Mouse (Mus musculus) monocyte, adult 5-6 weeks (primary cell): Measurements from ENCODE around the gene Clec10a. TPM values are rescaled to one million over a fixed set of nuclear protein-coding genes. Genes with fewer than 3 reads are reported as not detected.

Experiments used
- ATAC-seq: fragments of 153-309, 156-312 bp; replicated peaks from 2 replicates; pipeline ENCODE4 v1.8.0; 2017; ENCODE audit warnings: mild to moderate bottlenecking; ENCODE audit not compliant: low TSS enrichment, insufficient number of reproducible peaks, severe bottlenecking, poor library complexity, low FRiP score
- total RNA-seq: library from RNA; stranded (forward); fragments of 200-1000, 200-491, 200-594 nt; gene quantifications from 3 replicates; pipeline ENCODE4 v1.2.3, GENCODE M21; 2017

Clec10a gene
- total RNA-seq, 1 experiment from 2014 or later = 21.7 TPM

GRCm38 (mm10) chr11:70178311-70178710 lies 22.3 kb downstream of the Clec10a start:
- no peak for ATAC-seq

DNA sequence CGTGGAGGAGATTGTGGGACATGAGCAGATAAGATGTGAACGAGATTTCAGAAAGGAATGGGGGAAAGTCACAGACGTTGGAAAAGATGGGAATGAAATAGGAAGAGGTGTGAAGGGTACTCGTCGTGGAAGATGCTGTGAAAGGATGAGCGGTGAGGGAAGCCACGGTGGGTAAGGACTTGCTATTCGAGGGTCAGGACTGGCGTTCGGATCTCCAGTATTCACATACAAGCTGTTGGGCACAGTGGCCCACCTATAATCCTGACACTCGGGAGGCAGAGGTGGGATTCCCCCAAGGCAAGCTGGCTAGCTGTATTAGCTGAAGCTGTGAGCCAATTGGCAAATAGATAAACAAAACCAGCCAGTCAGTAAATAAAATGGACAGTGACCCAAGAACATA lies 22.8 kb downstream of the Clec10a start:
- ATAC-seq = no peak

DNA sequence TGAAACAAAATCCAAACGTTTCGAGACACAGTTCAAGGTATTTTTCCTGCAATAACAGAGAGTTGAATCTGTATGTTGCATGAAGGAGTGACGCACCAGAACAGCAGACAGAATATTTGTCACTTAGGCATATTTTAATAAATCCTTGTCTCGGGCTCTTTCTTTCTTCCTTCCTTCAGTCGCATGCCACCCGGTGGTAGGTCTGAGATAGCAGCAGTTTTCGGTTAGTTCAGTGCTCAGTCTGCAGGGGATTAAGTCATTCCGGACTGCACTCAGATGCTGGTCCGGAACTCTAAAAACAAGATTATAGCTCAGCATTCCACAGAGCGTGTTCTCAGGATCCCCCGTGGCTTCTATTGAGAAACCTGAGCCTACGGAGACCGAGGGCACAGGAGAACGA lies 23.4 kb downstream of the Clec10a start:
- ATAC-seq = no peak

- no peak for ATAC-seq
These were observed 24.5 kb downstream of the Clec10a start for GRCm38 (mm10) chr11:70180496-70180895.

DNA sequence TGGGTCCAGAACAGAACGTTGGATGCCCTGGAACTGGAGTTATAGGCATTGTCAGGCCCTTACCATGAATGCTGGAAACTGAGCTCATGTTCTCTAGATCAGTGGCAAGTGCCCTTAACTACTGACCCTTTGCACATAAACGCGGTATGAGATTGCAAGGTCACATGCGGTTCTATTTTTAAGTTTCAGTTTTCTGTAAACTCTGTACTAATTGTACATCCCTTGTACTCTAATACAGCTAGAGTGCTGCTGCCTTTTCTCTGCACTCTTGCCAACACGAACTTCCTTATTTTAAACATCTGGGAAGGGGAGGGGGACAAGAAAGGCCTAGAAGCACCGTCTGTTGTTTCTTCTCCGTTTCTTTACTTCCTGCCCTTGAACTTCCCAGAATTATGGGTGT lies 29.1 kb downstream of the Clec10a start:
- ATAC-seq = no peak

DNA sequence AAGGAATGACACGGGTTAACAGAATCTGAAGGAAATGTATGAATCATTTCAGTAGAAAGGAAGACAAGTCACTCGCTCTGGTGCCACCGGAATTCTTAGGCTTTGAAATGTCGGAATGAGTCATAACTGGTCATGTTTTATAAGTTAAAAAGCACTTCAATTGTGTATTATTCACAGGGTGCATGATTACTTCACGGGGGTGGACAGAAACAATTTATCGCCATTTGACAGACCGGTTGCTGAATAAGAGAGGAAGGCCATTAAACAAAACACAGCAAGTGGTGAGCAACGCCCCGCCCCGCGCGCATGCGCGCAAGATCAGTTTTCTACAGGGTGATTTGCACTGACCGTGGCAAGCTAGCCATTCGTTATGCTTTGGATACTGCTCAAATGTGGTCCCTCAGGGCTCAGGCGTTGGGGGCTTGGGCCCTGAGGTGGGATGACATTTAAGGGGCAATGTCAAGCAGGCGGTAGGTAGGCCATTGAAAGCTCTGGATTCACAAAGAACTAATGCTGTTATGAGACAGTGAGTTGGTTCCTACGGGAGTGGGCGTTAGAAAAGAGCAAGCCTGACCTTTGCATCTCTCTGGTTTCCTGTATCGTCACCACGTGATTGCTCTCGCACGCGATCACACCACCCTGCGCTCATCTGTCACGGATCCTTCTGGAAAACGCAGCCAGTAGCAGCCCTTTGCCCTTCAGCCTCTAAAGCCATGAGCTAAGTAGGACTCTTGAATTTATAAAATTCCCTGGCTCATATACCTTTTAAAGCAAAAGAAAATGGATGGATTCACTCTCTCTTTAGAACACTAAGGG lies 33.5 kb downstream of the Clec10a start:
- no peak for ATAC-seq

- ATAC-seq = no peak
These were observed 35.2 kb downstream of the Clec10a start for GRCm38 (mm10) chr11:70191188-70191587.

- ATAC-seq = no peak
These were observed 36.2 kb downstream of the Clec10a start for GRCm38 (mm10) chr11:70192157-70192556.

DNA sequence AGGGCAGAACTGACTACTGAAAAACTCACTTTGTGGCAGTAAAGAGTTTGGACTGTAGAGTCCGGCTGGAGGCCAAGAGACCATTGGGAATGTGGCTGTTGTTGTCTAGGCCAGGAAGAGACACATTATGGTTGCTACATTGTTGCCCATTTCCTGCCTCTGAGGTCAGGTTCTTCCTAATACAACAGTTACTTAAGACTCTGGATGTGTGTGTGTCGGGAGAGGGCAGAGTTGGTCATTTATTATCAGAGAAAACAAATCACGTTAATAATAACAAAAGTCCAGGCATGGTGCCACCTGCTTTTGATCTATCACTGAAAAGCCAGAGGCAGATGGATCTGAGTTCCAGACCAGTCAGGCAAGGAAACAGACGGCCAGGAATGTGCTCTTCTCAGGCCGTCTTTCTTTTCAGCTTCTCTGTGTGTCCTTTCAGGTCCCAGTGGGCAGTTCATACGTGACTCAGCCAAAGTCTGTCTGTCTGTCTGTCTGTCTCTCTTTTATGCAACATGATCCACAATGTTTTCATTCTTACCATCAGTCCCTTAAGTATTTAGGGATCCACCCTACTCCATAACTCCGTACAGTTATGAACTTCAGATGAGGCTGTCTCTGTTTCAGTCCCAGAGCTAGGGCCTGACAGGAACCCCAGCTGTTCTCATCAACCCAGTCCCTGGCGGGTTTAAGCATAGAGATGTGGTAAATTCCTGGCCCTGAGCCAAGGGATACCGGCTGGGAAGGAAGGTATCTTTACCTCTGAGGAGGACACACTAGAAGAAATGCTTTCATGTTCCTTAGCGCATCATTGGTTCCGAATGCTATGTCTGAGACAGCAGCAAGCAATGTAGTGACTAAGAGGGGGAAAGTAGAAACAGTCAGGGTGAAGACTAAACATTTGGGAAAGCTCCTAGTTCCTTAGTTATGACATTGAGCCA lies 37.6 kb downstream of the Clec10a start:
- ATAC-seq = no peak

- peak; percentile 76 for ATAC-seq
These were observed 42.3 kb downstream of the Clec10a start for GRCm38 (mm10) chr11:70198332-70198731.

DNA sequence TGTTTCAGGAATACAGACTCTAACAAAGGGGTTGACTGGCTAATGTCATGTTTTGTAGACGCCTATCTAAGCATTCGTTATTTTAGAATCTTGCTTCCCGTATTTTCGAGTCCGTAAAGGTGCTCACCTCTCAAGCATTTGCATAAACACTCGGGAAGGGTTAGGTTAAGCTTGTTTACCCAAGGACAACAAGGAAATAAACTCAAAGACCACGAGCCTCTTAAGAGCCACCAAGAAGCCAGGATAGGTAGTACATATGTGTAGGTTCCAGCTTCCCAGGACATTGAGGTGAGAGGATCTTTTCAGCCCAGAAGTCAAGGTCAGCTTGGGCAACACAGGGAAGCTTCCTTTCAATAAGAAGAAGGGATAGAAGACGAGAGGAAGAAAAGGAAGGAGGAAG lies 43.1 kb downstream of the Clec10a start:
- no peak for ATAC-seq

- ATAC-seq = no peak
These were observed 44.1 kb downstream of the Clec10a start for GRCm38 (mm10) chr11:70200036-70200608.

GRCm38 (mm10) chr11:70201691-70202090 lies 45.7 kb downstream of the Clec10a start:
- ATAC-seq = peak; percentile 69

DNA sequence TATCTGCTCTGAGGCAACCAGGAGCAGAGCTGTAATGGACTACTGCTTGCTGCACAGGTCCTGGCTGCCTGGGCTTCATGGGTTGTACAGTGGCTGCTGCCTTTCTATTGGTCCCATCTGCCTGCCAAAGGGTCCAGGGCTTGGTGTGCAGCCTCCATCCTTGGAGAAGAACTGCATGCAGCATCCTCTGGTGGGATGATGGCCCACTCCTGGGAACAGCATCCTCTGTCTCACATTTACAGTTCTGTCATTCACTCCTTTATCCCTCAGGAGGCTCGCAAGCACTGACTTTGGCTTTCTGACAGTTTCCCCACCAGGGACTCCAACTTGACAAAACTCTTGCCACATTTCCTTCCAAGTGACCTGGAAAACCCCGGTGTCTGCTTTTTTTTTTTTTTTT lies 50.8 kb downstream of the Clec10a start:
- ATAC-seq = no peak

DNA sequence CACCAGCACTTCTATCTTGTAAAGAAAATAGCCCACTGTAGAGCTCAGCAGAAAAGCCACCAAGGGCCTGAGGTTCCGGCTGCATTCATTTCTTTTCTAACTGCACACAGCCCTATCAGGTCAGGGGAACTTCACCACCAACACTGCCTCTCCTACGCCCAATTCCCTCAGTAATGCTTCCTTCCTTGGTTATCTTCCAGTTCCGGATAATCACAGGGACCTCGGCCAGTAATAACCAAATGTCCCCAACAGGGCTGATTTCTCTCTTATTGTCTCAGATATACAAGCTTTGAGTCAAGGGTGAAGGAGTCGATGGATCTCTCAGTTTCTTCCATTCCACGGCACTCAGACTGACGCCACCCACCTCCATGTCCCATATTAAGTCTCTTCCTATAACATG lies 51.3 kb downstream of the Clec10a start:
- no peak for ATAC-seq

GRCm38 (mm10) chr11:70208778-70209388 lies 52.9 kb downstream of the Clec10a start:
- ATAC-seq = no peak

GRCm38 (mm10) chr11:70210681-70211080 lies 54.7 kb downstream of the Clec10a start:
- no peak for ATAC-seq

DNA sequence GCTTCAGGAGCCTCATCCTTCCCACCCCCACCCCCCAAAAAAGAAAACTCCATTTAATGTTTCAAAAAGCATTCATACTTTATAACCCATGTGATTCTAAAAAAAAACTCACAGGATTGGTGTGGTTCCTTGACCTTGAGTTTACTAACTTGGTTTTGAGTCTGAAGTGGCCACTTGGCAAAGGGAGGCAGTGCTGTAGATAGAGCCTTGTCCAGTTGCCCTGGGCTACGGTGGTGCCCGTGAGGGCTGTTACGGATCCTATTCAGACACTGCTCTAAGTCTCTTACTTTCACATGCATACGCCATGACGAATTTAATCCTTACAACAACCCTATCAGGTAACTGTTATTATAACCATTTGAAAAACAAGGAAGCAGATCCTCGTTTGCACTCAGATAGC lies 56.0 kb downstream of the Clec10a start:
- no peak for ATAC-seq

- ATAC-seq = no peak
These were observed 56.4 kb downstream of the Clec10a start, which contains the start of gene Slc16a11 for GRCm38 (mm10) chr11:70212423-70212822. Slc16a11 (plus strand) TSS chr11:70212752.
